Mouse (Mus musculus) layer of hippocampus, adult 11-12 months (tissue): ENCODE results near the gene Sufu.

ENCODE experiments used
- DNase-seq: peaks from one replicate; pipeline ENCODE4 v3.0.0; 2022; ENCODE audit warnings: low spot score

The Sufu gene

GRCm38 (mm10) chr19:46466160-46466559, 69.5 kb downstream of the Sufu start:
- no peak for DNase-seq

- no peak for DNase-seq
Measured at GRCm38 (mm10) chr19:46467051-46467503, 70.4 kb downstream of the Sufu start.

GRCm38 (mm10) chr19:46470364-46471240, 73.9 kb downstream of the Sufu start:
- DNase-seq: no peak

GRCm38 (mm10) chr19:46471324-46472093, 74.8 kb downstream of the Sufu start:
- no peak for DNase-seq

- DNase-seq: no peak
Measured at GRCm38 (mm10) chr19:46477432-46477845, 80.7 kb downstream of the Sufu start.

- DNase-seq: no peak
Measured at GRCm38 (mm10) chr19:46478242-46478641, 81.5 kb downstream of the Sufu start.

GRCm38 (mm10) chr19:46478826-46479225, 82.1 kb downstream of the Sufu start:
- no peak for DNase-seq

- DNase-seq: no peak
Measured at GRCm38 (mm10) chr19:46479306-46480075, 82.8 kb downstream of the Sufu start.

- no peak for DNase-seq
Measured at GRCm38 (mm10) chr19:46480624-46481345, 84.1 kb downstream of the Sufu start.

- no peak for DNase-seq
Measured at GRCm38 (mm10) chr19:46481352-46481751, 84.7 kb downstream of the Sufu start.

- no peak for DNase-seq
Measured at GRCm38 (mm10) chr19:46481756-46482155, 85.1 kb downstream of the Sufu start.

GRCm38 (mm10) chr19:46482896-46483516, 86.3 kb downstream of the Sufu start:
- DNase-seq: no peak

GRCm38 (mm10) chr19:46483701-46484328, 87.1 kb downstream of the Sufu start:
- peak; percentile 55 for DNase-seq

- peak; percentile 57 for DNase-seq
Measured at GRCm38 (mm10) chr19:46484518-46484917, 87.8 kb downstream of the Sufu start.

- no peak for DNase-seq
Measured at GRCm38 (mm10) chr19:46485847-46486246, 89.2 kb downstream of the Sufu start.

- peak; percentile 17 for DNase-seq
Measured at GRCm38 (mm10) chr19:46486709-46487108, 90.0 kb downstream of the Sufu start.

GRCm38 (mm10) chr19:46489448-46489847, 92.8 kb downstream of the Sufu start:
- no peak for DNase-seq

GRCm38 (mm10) chr19:46490634-46491033, 93.9 kb downstream of the Sufu start:
- DNase-seq: no peak

- no peak for DNase-seq
Measured at GRCm38 (mm10) chr19:46495136-46495535, 98.4 kb downstream of the Sufu start.

- DNase-seq: no peak
Measured at GRCm38 (mm10) chr19:46497230-46497629, 100.5 kb downstream of the Sufu start.

GRCm38 (mm10) chr19:46499539-46499835, 102.8 kb downstream of the Sufu start:
- DNase-seq: no peak
